Mouse (Mus musculus) embryonic fibroblast, embryonic 13.5 days (primary cell): Measurements from ENCODE around the gene Ak8.

Experiments
- CTCF ChIP-seq: IDR thresholded peaks from 2 replicates; pipeline ENCODE4 v1.5.1; 2011; ENCODE audit warnings: mild to moderate bottlenecking, control low read depth, low read length, moderate library complexity, borderline replicate concordance; ENCODE audit not compliant: insufficient read depth
- POLR2A ChIP-seq: IDR thresholded peaks from 2 replicates; pipeline ENCODE4 v1.6.1; 2011; ENCODE audit warnings: low read depth, mild to moderate bottlenecking, control low read depth, low read length, moderate library complexity

- TF ChIP-seq POLR2A (no peak), CTCF (no peak)
These were observed 1.4 kb upstream of the Ak8 start for GRCm38 (mm10) chr2:28698566-28698965.
